Mouse (Mus musculus): ENCODE measurements at regions not wholly inside any gene's neighbourhood (a gene's known extent, or its start where the extent isn't known, plus 50 kb on each side); places are given as distances from the start of the nearest gene placed in this dataset.

DNA sequence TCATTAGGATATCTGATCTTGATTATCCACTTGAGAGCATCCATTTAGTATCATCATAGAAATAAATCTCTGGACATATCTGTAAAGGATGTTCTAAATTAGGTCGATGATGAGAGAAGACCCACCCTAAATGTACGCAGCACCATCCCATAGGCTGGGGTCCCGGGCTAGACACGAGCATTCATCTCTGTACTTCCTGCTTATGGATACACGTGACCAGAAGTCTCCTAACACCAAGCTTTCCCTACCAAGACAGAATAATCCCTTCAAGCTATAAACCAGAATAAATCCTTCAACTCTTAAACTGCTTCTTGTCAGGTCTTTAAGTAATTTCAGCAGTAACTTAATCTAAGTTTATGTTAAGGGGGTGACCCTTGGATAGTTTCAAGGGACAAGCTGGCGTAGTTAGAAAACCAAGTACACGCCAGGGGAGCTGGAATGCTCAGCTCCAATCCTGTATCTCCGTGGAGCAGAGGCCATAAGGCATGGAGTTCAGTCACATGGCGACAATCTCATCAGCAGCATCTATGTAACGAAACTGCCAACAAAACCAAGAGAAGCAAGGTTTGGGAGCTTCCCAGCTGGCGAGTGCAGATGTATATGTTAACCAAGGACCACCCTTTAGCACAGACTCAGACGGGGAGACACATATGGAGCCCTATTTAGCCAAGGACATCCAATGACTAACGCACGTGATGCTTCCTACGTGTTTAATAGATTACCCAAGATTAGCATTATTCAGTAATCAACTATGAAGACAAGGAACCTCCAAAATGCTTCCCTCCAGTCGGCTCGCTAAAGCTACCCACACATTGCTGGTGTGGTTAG is 76.3 kb upstream of the Spdye4c start:
- H3K9ac ChIP-seq = no peak overlapping the region
- ATAC-seq (ENCODE audit: borderline replicate concordance, extremely low read depth, low FRiP score, low TSS enrichment) = peak; percentile 43; the same call in 1 of the 2 replicates
- no peaks in the 10 kb centered on the region for H3K36me3 ChIP-seq
- H3K4me2 ChIP-seq = no peak overlapping the region
- 0 out of 2 replicates have a peak overlapping the region, but pooled peaks have one; percentile 8 for H3K27ac ChIP-seq
- no peaks in the 10 kb centered on the region for H3K9me3 ChIP-seq
- peaks cover 29% of the 10 kb centered on the region; the same call in 1 of the 2 replicates for H3K4me1 ChIP-seq
- WGBS = 68% methylated on average over 17 of the region's 17 CpGs
- H3K27me3 ChIP-seq = no peaks in the 10 kb centered on the region
- no peak overlapping the region for H3K4me3 ChIP-seq

DNA sequence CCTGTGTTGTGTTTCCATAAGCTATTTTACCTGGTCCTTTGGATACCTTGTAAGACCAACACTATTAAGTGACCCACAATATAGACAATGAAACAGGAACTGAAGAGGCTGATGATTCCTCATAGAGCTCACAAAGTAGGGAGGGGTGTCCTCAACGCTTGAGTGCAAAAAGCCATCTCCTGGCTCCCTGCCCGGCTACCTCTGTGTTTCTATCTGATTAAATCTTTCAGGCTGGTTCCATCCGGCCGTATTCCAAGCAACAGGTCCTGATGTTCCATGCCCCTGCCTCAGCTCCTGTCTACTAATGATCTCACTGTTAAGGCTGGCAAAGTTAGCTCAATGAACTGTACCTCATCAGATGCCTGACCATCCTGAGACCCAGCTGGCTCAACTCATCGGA is 75.3 kb upstream of the Spdye4c start:
- WGBS = 68% methylated on average over 5 of the region's 5 CpGs
- no peak overlapping the region for H3K4me3 ChIP-seq
- no peak overlapping the region for H3K27ac ChIP-seq
- H3K9me3 ChIP-seq = no peaks in the 10 kb centered on the region
- H3K4me2 ChIP-seq = no peak overlapping the region
- H3K9ac ChIP-seq = no peak overlapping the region
- H3K4me1 ChIP-seq = peaks cover 29% of the 10 kb centered on the region; the same call in 1 of the 2 replicates
- no peaks in the 10 kb centered on the region for H3K36me3 ChIP-seq
- ATAC-seq (ENCODE audit: borderline replicate concordance, extremely low read depth, low FRiP score, low TSS enrichment) = no peak
- no peaks in the 10 kb centered on the region for H3K27me3 ChIP-seq

GRCm38 (mm10) chr2:128516694-128517093 is 74.3 kb upstream of the Spdye4c start:
- H3K27me3 ChIP-seq = no peaks in the 10 kb centered on the region

DNA sequence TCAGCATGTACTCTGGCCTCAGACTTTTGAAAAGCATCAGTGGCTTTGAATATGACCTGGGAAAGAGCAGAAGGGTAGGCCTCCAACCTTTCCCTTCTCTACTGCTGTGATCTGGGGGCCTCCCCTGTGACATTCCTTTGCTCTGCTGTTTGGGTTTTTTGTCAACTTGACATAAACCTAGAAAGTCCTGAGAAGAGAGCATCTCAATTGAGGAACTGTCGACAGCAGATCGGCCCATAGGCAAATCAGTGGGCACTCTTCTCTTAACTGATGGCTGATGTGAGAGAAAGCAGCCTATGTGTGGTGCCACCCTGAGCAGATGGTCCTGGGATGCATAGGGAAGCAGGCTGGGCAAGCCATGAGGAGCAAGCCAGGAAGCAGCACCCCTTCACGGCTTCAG is 72.9 kb upstream of the Spdye4c start:
- Histone ChIP-seq H3K27ac (no peak overlapping the region), H3K9me3 (no peaks in the 10 kb centered on the region), H3K4me1 (peaks cover 30% of the 10 kb centered on the region; the same call in 1 of the 2 replicates), H3K36me3 (no peaks in the 10 kb centered on the region), H3K4me2 (no peak overlapping the region), H3K27me3 (no peaks in the 10 kb centered on the region), H3K4me3 (no peak overlapping the region), H3K9ac (no peak overlapping the region)
- no peak for ATAC-seq (ENCODE audit: borderline replicate concordance, extremely low read depth, low FRiP score, low TSS enrichment)
- 91% methylated on average over 3 of the region's 3 CpGs for WGBS

More at GRCm38 (mm10) chr2:128516694-128517093, 74.3 kb upstream of the Spdye4c start:
- 82% methylated on average over 9 of the region's 9 CpGs for WGBS
- H3K36me3 ChIP-seq = no peaks in the 10 kb centered on the region
- no peaks in the 10 kb centered on the region for H3K9me3 ChIP-seq
- no peak overlapping the region for H3K27ac ChIP-seq
- ATAC-seq (ENCODE audit: borderline replicate concordance, extremely low read depth, low FRiP score, low TSS enrichment) = no peak
- no peak overlapping the region for H3K9ac ChIP-seq
- no peak overlapping the region for H3K4me2 ChIP-seq
- no peak overlapping the region for H3K4me3 ChIP-seq
- H3K4me1 ChIP-seq = peaks cover 26% of the 10 kb centered on the region; the same call in 1 of the 2 replicates

GRCm38 (mm10) chr2:128521701-128522443 is 69.1 kb upstream of the Spdye4c start:
- H3K27ac ChIP-seq = no peak overlapping the region
- no peak for ATAC-seq (ENCODE audit: borderline replicate concordance, extremely low read depth, low FRiP score, low TSS enrichment)

DNA sequence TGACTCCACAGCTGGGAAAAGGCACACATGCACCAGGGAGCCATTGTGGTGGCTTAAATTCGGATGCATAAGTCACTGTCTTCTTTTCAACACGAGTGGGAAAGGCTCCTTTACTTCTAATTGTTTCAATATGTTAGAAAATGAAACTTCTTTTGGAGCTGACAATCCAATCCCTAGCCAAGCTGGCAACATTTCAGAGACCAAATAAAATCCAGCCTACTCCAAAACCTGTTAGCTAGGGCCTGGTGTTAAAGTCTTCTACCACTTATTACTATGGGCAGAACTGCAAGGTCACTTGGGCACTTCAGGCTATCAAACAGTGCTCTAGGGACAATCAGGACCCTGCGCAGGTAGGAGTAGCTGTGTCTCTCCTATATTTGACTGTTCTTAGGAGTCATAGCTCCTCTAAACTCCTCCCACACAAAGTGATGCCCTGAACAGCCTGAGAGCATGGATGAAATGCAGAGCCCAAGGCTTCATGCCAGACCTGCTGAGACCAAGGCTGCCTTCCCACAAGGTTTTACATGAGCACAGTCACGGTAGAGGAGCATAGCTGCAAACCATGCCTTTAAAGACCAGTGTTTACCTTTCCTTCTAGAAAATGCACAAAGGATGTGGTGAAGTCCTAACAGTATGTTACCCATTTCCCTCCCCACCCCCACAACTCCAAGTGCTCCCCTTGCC is 67.4 kb upstream of the Spdye4c start:
- Histone ChIP-seq H3K27me3 (no peaks in the 10 kb centered on the region), H3K9me3 (no peaks in the 10 kb centered on the region), H3K27ac (peak overlapping the region; percentile 30; the same call in 1 of the 2 replicates), H3K4me2 (no peak overlapping the region), H3K4me1 (peaks cover 45% of the 10 kb centered on the region), H3K36me3 (no peaks in the 10 kb centered on the region), H3K9ac (no peak overlapping the region), H3K4me3 (no peak overlapping the region)
- 61% methylated on average over 4 of the region's 4 CpGs for WGBS
- ATAC-seq (ENCODE audit: borderline replicate concordance, extremely low read depth, low FRiP score, low TSS enrichment) = no peak

More at GRCm38 (mm10) chr2:128521701-128522443, 69.1 kb upstream of the Spdye4c start:
- Histone ChIP-seq H3K4me3 (no peak overlapping the region), H3K36me3 (no peaks in the 10 kb centered on the region), H3K4me1 (peaks cover 40% of the 10 kb centered on the region), H3K9me3 (no peaks in the 10 kb centered on the region), H3K27me3 (no peaks in the 10 kb centered on the region), H3K9ac (no peak overlapping the region), H3K4me2 (no peak overlapping the region)
- WGBS = 38% methylated on average over 4 of the region's 4 CpGs

DNA sequence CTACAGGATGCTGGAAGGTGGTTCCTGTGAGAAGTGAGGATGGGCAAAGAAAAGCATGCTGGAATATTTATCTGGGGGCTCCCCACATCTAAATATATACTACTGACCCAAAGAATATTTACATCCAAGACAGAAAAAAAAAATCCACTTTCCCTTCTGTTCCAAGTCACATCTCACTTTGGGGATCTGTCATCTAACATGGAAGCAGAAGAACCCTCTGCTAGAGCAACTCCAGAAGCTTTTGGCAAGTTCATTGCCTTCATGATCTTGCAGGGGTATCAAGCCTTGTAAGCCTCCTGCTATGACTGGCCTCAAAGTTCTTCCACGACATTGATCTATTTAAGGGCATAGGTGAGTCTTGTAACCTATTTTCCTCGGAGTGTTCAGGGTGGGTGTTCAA is 64.9 kb upstream of the Spdye4c start:
- no peaks in the 10 kb centered on the region for H3K9me3 ChIP-seq
- peak; percentile 44; the same call in 1 of the 2 replicates for ATAC-seq (ENCODE audit: borderline replicate concordance, extremely low read depth, low FRiP score, low TSS enrichment)
- no peaks in the 10 kb centered on the region for H3K36me3 ChIP-seq
- no peak overlapping the region for H3K4me2 ChIP-seq
- H3K4me3 ChIP-seq = no peak overlapping the region
- 36% methylated on average over 2 of the region's 2 CpGs for WGBS
- H3K9ac ChIP-seq = no peak overlapping the region
- H3K27ac ChIP-seq = peak overlapping the region; percentile 41
- H3K27me3 ChIP-seq = no peaks in the 10 kb centered on the region
- H3K4me1 ChIP-seq = peaks cover 45% of the 10 kb centered on the region

DNA sequence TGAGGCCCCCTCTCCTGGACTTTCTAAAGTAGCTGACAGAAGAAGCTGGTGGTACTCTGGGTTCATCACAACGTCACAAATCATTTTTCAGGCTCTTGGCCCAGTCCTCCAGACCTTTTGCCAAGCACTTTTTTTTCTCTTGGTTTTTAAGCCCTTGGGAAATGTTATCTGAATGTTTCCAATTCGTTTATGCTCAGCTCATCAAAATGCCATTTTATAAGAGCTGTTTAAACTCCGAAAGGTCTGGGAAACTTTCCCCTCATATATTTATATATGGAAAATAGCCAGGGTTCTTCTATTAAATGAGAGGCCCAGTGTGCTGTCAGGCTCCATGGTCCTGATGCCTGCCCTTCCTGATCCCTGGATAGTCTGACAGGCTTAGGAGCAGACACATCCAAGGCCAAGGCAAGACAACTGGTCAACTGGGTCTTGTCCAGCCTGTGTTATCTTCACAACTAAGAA is 64.1 kb upstream of the Spdye4c start:
- H3K4me1 ChIP-seq = peaks cover 41% of the 10 kb centered on the region
- H3K27ac ChIP-seq = peak overlapping the region; percentile 67
- H3K9me3 ChIP-seq = no peaks in the 10 kb centered on the region
- H3K27me3 ChIP-seq = no peaks in the 10 kb centered on the region
- WGBS = 33% methylated on average over 3 of the region's 3 CpGs
- no peak overlapping the region for H3K4me3 ChIP-seq
- H3K9ac ChIP-seq = no peak overlapping the region
- ATAC-seq (ENCODE audit: borderline replicate concordance, extremely low read depth, low FRiP score, low TSS enrichment) = peak; percentile 87
- H3K4me2 ChIP-seq = no peak overlapping the region
- no peaks in the 10 kb centered on the region for H3K36me3 ChIP-seq

DNA sequence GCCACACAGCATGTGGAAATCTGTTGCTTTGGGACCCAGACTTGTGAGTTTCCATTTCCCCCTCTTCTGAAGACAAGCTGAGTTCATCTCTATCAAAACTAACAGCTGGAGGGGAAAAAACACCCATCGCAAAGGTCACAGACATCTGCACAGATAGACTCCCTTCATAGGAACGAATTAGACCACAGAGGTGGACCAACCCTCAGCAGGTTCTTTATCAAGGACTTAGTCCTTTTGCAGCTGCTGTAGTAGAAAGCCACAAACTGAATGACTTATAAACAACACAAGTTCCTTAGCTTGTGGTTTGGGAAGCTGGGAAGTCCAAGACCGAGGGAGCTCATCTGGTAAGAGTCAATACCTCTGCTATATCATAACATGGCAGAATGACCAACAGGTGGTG is 54.7 kb upstream of the Spdye4c start:
- Histone ChIP-seq H3K4me2 (no peak overlapping the region), H3K9me3 (0 out of 2 replicates have a peak, but pooled peaks cover 4% of the 10 kb centered on the region), H3K4me3 (no peak overlapping the region), H3K9ac (no peak overlapping the region), H3K27me3 (no peaks in the 10 kb centered on the region), H3K36me3 (no peaks in the 10 kb centered on the region), H3K27ac (no peak overlapping the region), H3K4me1 (no peaks in the 10 kb centered on the region)
- 76% methylated on average over 3 of the region's 3 CpGs for WGBS
- ATAC-seq (ENCODE audit: borderline replicate concordance, extremely low read depth, low FRiP score, low TSS enrichment) = no peak

GRCm38 (mm10) chr2:128537425-128537824 is 53.6 kb upstream of the Spdye4c start:
- ATAC-seq (ENCODE audit: borderline replicate concordance, extremely low read depth, low FRiP score, low TSS enrichment) = no peak
- Histone ChIP-seq H3K9me3 (0 out of 2 replicates have a peak, but pooled peaks cover 4% of the 10 kb centered on the region), H3K4me2 (no peak overlapping the region), H3K27ac (no peak overlapping the region), H3K4me1 (no peaks in the 10 kb centered on the region), H3K4me3 (no peak overlapping the region), H3K9ac (no peak overlapping the region), H3K27me3 (no peaks in the 10 kb centered on the region), H3K36me3 (no peaks in the 10 kb centered on the region)
- WGBS = 69% methylated on average over 6 of the region's 6 CpGs

DNA sequence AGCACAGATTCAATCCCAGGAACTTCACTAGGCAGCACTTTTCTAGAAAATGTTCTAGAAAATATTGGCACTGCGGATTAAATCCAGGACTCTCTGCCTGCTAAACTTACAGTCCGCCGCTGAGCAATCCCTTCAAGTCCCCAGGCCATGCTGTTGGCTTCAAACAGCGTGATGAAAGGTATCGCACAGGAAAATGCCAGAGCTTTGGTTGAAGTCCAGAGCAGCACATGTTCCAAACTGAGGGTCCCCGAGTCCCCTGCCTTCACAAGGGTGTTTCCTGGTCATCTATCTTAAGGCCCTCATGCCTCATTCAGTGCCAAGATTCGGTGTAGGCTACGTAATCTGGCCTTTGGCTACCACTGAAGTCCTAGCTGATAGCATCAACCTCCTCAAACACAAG is 52.3 kb upstream of the Spdye4c start:
- H3K27ac ChIP-seq = no peak overlapping the region
- peaks cover 2% of the 10 kb centered on the region; the same call in 1 of the 2 replicates for H3K4me1 ChIP-seq
- no peaks in the 10 kb centered on the region for H3K27me3 ChIP-seq
- no peaks in the 10 kb centered on the region for H3K36me3 ChIP-seq
- H3K4me2 ChIP-seq = no peak overlapping the region
- no peaks in the 10 kb centered on the region for H3K9me3 ChIP-seq
- no peak for ATAC-seq (ENCODE audit: borderline replicate concordance, extremely low read depth, low FRiP score, low TSS enrichment)
- WGBS = 85% methylated on average over 8 of the region's 8 CpGs
- no peak overlapping the region for H3K9ac ChIP-seq
- H3K4me3 ChIP-seq = no peak overlapping the region

Measured in lung, embryonic 15.5 days (tissue).